Mouse (Mus musculus) cortical plate, adult 2 months (tissue): ENCODE measurements around the gene Phactr1. TPM values are rescaled to one million over a fixed set of nuclear protein-coding genes. Genes with fewer than 3 reads are reported as not detected.

Experiments used
- H3K27ac ChIP-seq: fragments of 200-500 bp; 2 replicates; pipeline ENCODE4 v1.5.1; 2012; ENCODE audit warnings: low read length, control low read depth, inconsistent platforms; ENCODE audit not compliant: insufficient read depth
- H3K4me1 ChIP-seq: fragments of 200-500 bp; 2 replicates; pipeline ENCODE4 v1.6.1; 2011; ENCODE audit warnings: low read length; ENCODE audit not compliant: control insufficient read depth, insufficient read depth
- H3K4me3 ChIP-seq: fragments of 200-500 bp; 2 replicates; pipeline ENCODE4 v1.5.1; 2011; ENCODE audit warnings: mild to moderate bottlenecking, low read length, control low read depth; ENCODE audit not compliant: insufficient read depth
- CTCF ChIP-seq: fragments of 200-500 bp; IDR thresholded peaks from 2 replicates; pipeline ENCODE4 v1.5.1; 2011; ENCODE audit warnings: mild to moderate bottlenecking, control low read depth, low read length; ENCODE audit not compliant: insufficient read depth; ENCODE audit errors: extremely low read depth
- POLR2A ChIP-seq: fragments of 200-500 bp; IDR thresholded peaks from 2 replicates; pipeline ENCODE4 v1.6.1; 2011; ENCODE audit warnings: mild to moderate bottlenecking, low read length, control low read depth; ENCODE audit not compliant: insufficient read depth; ENCODE audit errors: extremely low read depth
- polyA plus RNA-seq: library from polyadenylated mRNA; depleted of rRNA; stranded (reverse); fragments of >200 nt; gene quantifications from 2 replicates; pipeline ENCODE4 v1.2.3, GENCODE M21; 2012

Phactr1 gene
- polyA plus RNA-seq, 1 experiment: 206 TPM

DNA sequence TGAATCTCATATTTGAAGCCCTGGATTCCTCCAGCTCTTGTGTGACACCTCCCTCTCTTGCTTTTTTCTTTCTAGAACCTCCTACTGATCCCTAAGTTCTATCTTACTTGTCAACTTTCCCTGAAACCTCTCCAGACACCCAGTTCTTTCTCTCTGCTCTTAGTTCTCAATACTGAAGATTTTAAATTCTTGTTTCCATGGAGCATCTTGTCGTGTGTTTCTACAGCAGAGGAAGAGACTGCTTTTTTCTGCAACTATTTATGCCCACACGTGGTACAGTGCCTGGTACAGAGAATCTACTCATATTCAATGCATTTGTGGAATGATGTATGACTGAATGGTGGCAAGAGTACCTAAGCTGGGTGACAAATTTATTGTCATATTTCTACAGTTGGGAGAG, 158.9 kb downstream of the Phactr1 start:
- H3K4me1 ChIP-seq: peaks cover 13% of the 10 kb centered on the region
- TF ChIP-seq CTCF (no peak), POLR2A (no peak)
- no peak overlapping the region for H3K4me3 ChIP-seq

DNA sequence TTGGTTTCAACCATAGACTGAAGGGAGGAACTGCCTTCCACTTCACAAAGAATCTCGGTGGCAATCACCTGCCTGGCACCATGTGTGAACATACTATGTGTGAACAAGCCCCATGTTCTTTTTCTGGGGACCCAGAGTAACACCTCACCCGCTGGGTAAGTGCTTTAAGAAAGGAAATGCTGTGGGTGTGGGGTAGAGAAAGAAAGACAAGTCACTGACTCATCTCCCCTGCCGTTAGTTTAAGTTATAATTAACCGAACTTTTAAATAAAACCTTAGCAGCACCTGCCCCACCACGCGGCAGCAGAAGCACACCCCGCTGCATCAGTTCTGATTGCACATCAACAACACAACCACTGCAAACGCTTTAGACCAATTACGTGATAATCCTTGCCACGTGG, 171.7 kb downstream of the Phactr1 start:
- Histone ChIP-seq H3K4me1 (peaks cover 8% of the 10 kb centered on the region), H3K4me3 (no peak overlapping the region), H3K27ac (no peak overlapping the region)
- TF ChIP-seq CTCF (no peak), POLR2A (no peak)

More for the DNA sequence above, 158.9 kb downstream of the Phactr1 start:
- no peak overlapping the region for H3K27ac ChIP-seq

DNA sequence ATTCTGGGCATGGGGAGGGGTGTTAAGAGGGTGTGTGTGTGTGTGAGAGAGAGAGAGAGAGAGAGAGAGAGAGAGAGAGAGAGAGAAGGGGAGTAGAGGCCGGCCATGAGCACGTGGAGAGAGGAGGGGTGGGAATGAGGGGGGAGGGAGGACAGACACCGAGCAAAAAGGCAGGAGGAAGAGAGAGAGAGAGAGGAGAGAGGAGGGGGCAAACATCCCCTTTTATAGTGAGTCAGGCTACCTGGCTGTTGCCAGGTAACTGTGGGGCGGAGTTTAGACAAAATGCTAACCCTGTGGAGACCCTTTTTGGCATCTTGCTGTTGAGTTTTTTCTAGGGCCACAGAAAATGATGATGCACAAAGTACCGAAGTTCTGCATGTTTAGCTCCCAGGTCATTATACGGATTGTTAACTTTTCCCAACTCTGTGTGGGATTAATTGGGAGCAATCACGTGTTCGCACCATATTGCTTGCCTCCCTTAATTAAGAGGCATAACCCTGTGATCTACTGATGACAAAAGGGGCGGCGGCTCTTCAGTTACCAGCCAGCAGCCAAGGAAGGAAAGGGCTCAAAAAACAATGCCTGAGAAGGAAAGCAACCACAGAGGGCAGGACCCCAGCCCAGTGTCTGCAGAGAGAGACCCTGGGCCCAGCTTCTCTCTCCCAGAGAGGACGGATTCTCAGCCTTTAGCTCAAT, 173.6 kb downstream of the Phactr1 start:
- no peak for TF ChIP-seq CTCF
- TF ChIP-seq POLR2A: no peak
- no peak overlapping the region for H3K4me3 ChIP-seq
- no peak overlapping the region for H3K27ac ChIP-seq
- peaks cover 9% of the 10 kb centered on the region for H3K4me1 ChIP-seq

DNA sequence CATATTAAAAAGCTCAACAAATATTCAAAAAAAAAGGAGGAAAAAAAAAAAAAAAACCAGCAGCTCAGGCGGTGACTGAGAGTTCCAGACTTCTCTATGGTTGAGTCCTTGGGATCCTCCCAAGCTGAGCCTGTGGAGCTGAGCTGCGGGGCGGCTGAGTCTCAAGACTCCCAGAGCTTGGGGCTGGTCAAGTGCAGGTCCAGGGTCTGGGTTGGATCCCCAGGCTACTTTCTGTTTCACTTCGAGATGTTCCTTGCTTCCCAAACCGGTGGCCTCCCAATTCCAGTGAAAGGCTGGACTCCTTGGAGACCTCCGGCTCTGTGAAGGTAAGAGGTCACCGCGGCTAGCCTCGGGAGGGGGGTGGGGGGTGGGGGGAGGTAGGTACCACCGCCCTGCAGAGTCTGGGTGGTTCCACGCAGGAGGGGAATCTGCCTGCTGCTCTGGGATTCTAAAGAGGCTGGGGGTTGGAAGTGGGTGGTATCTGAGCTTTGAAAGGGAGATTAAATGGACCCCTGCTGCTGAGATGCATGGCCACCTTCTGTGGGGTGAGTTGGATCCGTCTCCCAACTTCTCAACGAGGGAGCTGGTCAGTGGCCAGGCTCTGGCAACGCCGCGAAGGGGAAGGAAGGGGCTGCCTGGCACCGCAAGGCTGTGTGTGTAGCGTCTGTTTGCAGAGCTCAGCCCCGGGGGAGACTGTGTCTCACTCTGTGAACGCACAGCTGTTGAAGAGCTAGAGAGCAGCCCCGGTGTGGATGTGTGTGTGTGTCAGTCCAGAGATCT, 185.9 kb downstream of the Phactr1 start:
- Histone ChIP-seq H3K4me3 (peak overlapping the region; percentile 44), H3K27ac (peak overlapping the region; percentile 82), H3K4me1 (peaks cover 15% of the 10 kb centered on the region)
- TF ChIP-seq POLR2A (peak; percentile 38; the same call in 1 of the 2 replicates), CTCF (no peak)

DNA sequence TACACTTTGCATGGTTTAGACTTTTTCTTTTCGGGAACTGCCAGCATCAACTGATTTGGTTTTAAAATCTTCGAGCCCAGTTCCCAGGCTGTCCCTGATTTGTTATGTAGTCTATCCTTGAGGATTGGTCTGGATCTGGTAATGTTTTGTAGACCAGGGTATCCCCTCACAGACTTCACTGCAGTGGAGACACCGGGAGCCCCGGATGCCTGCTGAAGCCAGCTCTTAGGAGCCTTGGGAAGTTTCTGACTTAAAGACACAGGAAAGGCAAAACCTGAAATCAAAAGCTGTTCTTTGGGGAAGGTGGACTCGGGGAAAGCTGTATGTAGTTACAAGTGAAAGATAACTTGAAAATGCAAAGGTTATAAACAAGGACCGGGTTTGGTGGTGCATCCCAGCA, 186.6 kb downstream of the Phactr1 start:
- TF ChIP-seq CTCF (no peak), POLR2A (no peak; the same call in 1 of the 2 replicates)
- Histone ChIP-seq H3K27ac (peak overlapping the region; percentile 66), H3K4me3 (peak overlapping the region; percentile 44), H3K4me1 (peaks cover 15% of the 10 kb centered on the region)

DNA sequence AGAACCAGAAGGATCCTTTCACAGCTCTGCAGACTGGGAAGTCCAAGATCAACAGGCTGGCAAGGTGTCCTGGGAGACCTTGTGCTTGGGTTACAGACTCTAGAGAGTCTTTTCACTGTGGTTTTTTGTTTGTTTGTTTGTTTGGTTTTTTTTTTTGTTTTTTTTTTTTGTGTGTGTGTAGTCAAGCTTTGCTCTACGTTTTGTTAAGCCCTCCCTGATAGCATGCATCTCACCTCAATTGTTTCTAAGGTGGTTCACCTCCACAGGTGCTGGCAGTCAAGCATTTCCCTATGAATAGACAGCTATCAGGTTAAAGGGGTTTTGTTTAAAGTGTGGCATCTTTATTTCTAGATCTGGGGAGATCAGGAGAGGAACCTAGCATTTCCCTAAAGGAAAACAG, 191.7 kb downstream of the Phactr1 start:
- TF ChIP-seq POLR2A (no peak), CTCF (no peak)
- H3K27ac ChIP-seq: no peak overlapping the region
- H3K4me3 ChIP-seq: no peak overlapping the region
- peaks cover 17% of the 10 kb centered on the region for H3K4me1 ChIP-seq

DNA sequence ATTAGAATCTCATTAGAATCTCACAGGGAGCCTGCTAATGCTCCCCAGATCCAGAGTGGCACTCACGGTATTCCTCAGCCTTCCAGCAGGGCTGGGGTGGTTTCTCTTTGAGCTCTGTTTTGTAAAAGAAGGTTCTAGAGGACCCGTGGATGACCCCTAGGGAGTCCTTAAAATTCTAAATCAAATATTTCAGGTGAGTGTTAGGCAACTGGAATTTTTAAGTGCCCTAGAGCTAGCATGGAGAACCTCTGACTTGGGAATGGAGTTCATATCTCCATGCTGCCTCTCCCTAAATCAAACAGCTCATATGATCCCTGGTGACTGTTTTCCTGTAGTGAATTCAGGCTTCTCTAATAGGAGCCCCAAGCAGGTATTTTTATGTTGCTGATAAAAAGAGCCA, 197.9 kb downstream of the Phactr1 start:
- TF ChIP-seq CTCF: no peak
- TF ChIP-seq POLR2A: no peak
- Histone ChIP-seq H3K4me3 (no peak overlapping the region), H3K4me1 (peaks cover 11% of the 10 kb centered on the region), H3K27ac (no peak overlapping the region)

DNA sequence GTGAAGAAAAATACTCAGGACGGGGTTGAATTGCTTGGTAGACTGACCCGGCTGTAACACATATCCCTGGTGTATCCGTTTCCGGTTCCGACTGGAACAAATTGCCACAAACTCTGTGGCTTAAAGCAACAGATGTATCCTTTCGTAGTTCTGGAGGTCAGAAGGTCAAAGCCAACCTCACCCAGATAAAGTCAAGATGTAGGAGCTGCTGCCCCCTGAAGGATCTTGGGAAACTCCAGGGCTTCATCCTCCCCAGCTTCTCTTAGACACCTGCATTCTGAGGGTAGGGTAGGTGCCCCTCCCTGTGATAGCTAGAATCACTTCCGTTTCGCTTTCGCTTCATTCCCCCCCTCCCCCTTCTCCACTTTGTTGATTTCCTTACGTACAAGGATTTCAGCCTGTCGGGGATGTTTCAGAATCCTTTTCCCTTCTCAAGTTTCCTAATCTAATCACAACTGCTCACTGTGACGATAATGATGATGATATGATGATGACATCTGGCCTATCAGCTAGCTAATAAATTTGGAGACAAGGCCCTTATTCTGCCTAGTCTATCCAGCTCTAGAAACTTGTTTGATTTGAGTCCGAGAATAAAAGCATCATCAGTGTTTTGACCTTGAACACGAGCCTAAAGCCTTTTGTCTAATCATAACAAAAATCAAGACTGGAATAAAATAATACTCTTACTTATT, 203.8 kb downstream of the Phactr1 start:
- peaks cover 16% of the 10 kb centered on the region for H3K4me1 ChIP-seq
- H3K27ac ChIP-seq: no peak overlapping the region
- TF ChIP-seq POLR2A: no peak
- no peak for TF ChIP-seq CTCF
- H3K4me3 ChIP-seq: no peak overlapping the region

DNA sequence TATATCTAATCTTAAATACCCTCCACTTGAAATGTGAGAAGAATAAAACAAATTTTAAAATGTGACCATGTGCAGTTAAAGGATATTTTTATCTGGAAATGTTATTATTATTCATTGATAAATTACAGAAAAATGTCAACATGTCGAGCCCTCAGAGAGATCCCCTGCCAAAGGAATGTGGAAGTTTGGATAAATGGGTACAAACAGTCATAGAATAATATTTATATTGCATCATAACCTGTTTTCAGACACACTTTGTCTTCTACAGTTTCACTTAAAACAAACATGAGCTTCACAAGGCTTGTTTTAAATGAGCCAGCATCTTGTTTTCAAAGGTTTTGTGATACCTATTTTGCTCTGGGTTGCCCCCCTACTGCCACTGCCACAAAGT, 204.3 kb downstream of the Phactr1 start:
- Histone ChIP-seq H3K4me1 (peaks cover 13% of the 10 kb centered on the region), H3K4me3 (no peak overlapping the region), H3K27ac (0 out of 2 replicates have a peak overlapping the region, but pooled peaks have one; percentile 15)
- TF ChIP-seq CTCF: no peak
- no peak for TF ChIP-seq POLR2A

DNA sequence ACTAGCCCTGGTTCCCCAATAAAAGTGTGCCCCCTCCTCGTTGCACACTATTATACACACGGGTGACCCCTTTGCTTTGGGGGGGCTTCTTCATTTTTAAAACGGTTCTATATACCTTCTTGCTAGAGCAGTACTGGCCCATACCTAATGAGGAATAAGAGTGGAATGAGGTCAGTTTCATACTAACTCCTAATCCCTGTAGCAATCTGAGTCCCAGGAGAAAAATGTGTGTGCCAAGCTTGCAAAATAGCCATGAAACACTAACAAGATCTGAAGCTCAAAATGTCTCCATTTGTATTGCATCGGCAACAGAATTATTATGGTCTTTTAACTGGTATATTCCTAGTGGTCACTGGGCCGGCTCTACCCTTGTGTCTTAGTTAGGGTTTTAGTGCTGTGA, 207.3 kb downstream of the Phactr1 start:
- Histone ChIP-seq H3K4me3 (no peak overlapping the region), H3K27ac (no peak overlapping the region), H3K4me1 (peaks cover 17% of the 10 kb centered on the region)
- TF ChIP-seq CTCF: no peak
- TF ChIP-seq POLR2A: no peak
